Mouse (Mus musculus) heart, postnatal 36 days (tissue): ENCODE measurements at regions not wholly inside any gene's neighbourhood (a gene's known extent, or its start where the extent isn't known, plus 50 kb on each side); places are given as distances from the start of the nearest gene placed in this dataset.

ENCODE experiments used
- DNase-seq, 2 experiments: peaks; one replicate each; pipeline ENCODE4 v3.0.0; 2021 to 2022
- intact Hi-C: fragments of 180-260 bp; cut with DNase I; formaldehyde crosslinking; loops from one replicate; pipeline ENCODE4 v1.15.1; 2025

DNA sequence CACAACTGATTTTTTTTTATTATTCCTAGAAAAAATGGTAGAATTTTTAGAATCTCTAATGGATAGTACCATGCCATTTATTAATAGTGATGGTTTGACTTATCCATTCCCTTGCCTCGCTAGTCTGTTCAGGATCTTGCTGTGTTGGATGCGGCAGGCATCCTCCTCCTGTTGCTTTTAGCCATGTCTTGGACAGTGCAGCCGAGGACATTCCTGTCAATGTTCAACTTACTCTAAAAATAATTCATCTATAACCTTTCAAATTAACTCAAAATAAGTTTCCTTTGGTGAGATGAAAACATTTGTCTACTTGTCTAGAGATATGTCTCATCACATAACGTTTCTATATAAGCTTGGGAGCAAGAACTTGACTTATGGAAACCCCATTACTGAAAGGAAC is 314.2 kb upstream of the Zeb2 start:
- DNase-seq = no peak
- intact Hi-C loops = no loop called here

GRCm38 (mm10) chr2:45421774-45422173 is 304.6 kb upstream of the Zeb2 start:
- DNase-seq = no peak
- intact Hi-C loops = no loop called here

DNA sequence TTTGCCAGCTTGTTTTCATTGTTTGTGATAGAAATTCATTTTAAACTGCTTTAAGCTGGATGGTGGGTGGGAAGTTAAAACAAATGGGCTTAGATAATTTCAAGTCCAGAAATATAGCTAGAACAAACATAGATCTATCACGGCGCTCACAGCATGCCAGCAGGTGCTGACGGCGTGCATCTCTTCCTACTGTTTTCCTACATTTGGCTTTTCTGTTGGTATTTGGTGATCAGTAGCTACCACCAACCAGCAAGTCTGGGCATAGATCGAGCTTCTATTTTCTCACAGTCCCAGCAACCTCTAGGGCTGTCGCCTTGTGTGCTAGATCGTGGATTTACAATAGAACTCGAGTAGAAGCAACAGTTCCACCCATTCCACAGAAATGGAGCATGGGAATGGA is 290.9 kb upstream of the Zeb2 start:
- intact Hi-C loops = no loop called here
- no peak for DNase-seq

- DNase-seq = no peak
- intact Hi-C loops = no loop called here
Observed at GRCm38 (mm10) chr2:45389902-45390492, 272.8 kb upstream of the Zeb2 start.

- intact Hi-C loops = no loop called here
- DNase-seq = no peak
Observed at GRCm38 (mm10) chr2:45371268-45371667, 254.1 kb upstream of the Zeb2 start.

GRCm38 (mm10) chr2:45370615-45370968 is 253.4 kb upstream of the Zeb2 start:
- DNase-seq = no peak
- intact Hi-C loops = no loop called here

DNA sequence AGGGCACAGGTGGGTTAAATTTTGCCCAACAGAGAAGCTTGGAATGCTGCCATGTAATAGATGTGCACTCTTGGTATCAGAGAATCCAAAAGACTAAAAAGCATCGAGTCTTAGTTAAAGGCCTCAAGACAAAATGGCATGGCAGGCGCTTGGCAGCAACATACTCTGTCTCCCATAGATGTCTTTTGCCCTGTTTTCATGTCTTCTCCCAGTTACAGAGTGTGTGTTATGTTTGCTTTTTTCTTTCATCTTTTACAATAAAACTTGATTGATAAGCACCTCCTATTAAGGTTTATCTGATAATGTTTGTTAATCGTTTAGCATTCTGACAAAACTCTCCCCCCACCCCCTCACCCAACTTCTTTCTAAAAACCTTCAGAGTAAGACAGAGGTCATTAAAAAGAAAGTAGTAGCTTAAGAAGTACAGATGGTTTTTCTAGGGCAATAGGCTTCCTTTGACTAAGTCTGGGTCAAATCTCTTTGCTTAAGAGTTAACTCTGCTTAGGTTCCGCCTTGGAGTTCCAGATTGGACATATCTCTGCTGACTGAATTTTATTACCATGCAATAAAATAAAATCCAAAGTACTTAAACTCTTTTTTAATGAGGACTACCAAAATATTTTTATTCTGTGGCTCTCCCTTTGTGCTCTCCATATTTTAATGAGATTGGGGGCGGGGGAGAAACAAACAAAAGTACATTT is 252.9 kb upstream of the Zeb2 start:
- intact Hi-C loops = no loop called here
- DNase-seq = no peak

DNA sequence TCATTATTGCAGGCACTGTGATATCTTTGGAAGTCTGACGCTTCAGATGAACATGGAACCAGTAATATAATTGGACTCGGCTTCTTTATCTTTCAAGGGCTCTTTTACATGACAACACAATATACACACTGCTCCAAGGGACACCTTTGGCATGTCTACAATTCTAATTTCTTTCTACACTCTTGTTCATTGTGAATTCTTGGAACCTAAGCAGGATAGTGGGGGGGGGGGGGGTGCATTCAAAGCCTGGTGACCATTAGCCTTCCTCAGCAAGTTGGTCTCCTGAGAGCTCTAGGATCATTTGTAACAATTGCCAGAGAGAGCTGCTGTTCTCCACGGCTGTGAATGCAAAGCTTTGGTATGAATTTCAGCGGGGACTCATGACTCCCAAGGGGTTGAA is 252.2 kb upstream of the Zeb2 start:
- no peak for DNase-seq
- intact Hi-C loops = no loop called here

DNA sequence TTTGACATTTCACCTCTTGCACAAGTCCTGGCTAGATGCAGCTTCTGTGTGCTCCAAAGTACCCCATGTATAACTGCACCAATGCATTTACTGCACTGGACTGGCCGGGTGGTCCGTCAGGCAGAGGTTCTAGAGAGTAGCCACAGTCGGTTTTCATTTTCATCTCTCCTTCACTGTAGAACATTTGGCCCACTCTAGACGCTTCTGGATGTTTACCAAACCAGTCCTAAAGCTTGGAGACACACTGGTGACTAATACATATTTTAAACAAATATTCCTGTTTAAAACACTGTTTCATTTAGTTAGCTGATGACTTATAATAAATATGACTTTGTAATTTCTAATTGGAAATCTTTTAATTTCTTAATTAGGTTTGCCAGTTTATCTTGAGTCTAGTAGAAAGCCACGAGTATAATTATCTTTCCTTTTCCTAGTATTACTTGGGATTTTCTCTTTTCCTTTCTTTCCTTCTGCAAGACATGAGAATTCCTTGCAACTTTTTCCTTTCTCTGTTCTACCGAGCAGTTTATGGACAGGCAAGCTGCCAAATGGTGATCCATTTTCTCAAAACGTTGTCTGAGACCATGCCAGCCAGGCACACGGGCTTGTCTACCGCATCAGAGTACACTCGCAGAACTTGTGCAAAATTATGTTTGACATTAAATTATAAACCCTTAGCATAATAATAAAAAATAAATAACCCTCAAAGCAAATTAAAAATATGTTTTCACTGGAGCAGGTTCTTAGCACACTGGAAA is 250.4 kb upstream of the Zeb2 start:
- no peak for DNase-seq
- intact Hi-C loops = no loop called here

DNA sequence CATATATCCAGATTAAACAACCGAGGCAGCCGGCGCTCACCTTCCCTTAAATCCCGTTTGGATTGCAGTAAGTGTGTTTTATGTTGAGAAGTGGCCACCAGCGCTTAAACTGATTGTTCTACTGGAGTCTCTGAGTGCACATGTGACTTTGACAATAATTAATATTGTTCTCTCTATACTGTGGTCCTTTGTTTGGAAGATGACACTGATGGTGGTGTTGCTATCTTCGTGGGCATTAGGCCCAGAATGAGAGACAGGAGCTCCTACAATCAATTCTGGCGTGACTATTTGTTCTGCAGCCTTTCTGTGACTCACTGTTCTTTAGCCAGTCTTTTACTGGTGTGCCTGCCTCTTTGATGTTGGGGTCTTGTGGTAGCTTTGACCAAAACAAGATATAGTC is 240.1 kb upstream of the Zeb2 start:
- intact Hi-C loops = no loop called here
- no peak for DNase-seq

DNA sequence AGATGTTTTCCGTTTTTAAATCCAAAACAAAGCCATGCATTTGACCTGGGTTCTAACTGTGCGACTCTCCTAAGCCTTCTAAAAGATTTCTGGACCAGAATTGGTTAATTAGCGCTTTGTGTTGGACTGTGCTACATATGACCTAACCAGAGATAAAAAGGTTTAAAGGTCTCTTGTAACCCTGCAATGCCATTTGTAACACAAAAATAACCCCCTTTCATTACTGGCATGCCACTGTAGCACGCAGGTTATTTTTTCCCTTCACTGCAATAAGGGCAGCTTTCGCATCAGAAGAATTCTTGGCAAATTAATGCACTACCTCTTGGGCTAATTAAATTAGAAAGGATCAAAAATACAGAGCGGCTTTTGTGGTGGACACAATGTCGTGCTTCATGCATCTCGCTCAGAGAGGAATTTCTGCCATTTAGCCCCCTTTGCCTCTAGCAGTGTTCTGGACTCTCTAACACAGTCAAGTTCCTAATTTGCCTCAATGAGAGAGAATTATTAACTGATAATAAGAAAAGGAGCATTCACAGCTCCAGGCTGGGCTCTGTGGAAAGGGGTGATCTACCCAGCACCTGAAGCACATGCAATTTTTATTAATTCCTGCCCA is 239.5 kb upstream of the Zeb2 start:
- intact Hi-C loops = no loop called here
- DNase-seq = no peak

DNA sequence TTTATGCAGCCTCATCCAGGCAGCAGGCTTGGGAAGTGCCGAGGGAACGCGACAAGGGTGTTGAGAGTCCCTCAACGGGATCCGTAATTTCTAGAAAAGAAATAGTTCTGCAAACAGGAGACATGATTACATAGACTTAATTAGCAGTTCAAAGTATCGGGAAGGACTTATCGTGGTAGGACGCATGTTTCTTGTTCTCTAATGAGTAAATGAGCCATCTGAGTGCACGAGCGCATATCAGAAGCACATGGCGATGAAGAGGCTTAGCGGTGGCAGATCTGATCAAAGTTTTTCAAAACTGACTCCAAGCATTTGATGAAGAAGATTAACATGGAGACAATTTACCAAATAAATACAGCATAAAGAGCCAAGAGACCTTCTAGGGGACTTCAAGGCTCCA is 238.8 kb upstream of the Zeb2 start:
- intact Hi-C loops = no loop called here

DNA sequence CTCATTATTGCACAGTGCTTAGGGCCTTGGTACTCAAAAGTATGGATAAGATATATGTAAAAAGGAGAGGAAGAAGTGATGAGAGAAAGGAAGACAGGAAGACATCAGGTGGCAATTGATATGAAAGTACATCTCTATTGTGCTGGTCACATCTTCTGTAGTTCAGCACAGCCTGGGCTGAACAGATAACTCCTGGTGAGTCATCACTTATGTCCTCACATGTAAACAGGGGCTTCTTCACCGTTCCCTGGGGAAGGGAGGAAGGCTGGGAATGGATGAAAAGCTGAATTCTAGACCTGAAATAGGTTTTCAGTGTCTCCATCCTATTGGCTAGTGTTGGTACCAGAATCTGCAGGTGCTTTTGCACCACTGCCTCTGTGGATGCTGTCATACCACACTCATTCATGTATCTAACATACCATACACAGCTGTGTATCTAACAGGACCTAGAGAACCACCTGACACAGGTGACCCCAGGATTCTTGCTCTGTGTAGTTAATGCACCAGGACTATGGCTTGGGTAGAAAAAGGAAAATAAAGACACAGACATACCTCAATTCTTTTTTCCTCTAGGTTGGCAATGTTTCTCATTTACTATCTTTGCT is 234.4 kb upstream of the Zeb2 start:
- DNase-seq = no peak
- intact Hi-C loops = no loop called here

More for the DNA sequence above, 238.8 kb upstream of the Zeb2 start:
- no peak for DNase-seq

GRCm38 (mm10) chr2:45346358-45346757 is 229.2 kb upstream of the Zeb2 start:
- intact Hi-C loops = no loop called here

DNA sequence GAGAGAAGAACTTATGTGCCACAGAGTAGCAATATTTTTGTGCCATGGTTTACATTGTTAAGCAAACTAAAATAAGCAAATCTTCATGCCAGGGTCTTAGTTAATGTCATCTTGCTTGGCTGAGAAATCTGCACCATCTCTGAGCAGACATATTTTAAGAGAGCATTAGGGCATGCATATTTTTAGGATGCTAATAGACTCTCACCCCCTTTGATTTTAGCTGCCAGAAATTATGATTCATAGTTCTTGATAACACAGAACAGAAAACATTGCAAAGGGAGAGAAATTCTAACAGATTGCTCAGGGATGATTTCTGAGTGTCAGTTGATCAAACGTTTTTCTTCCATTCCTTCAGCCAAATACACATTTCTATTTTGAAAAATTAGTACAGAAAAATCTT is 222.7 kb upstream of the Zeb2 start:
- intact Hi-C loops = no loop called here
- no peak for DNase-seq

More at GRCm38 (mm10) chr2:45346358-45346757, 229.2 kb upstream of the Zeb2 start:
- DNase-seq = no peak

DNA sequence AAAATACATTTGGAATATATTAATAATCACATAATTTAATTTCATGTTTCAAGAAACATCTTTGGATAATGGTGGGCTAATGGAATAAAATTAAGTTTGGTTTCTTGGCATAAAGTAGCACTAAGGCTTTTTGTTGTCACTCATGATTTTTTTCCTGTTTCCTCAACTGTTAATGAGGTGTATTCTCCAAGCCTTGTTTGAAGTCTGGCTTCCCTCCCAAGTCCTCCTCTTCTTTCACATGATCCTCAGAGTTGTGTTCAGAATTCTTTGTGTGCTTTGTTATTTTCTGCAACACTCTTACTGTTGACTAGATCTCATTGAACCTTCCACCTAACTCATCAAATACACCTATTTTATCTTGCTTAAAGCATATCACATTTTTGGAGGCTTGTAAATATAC is 221.6 kb upstream of the Zeb2 start:
- DNase-seq = no peak
- intact Hi-C loops = no loop called here

GRCm38 (mm10) chr2:45316945-45317565 is 199.9 kb upstream of the Zeb2 start:
- DNase-seq = peak; percentile 2 to 3
- intact Hi-C loops = no loop called here

DNA sequence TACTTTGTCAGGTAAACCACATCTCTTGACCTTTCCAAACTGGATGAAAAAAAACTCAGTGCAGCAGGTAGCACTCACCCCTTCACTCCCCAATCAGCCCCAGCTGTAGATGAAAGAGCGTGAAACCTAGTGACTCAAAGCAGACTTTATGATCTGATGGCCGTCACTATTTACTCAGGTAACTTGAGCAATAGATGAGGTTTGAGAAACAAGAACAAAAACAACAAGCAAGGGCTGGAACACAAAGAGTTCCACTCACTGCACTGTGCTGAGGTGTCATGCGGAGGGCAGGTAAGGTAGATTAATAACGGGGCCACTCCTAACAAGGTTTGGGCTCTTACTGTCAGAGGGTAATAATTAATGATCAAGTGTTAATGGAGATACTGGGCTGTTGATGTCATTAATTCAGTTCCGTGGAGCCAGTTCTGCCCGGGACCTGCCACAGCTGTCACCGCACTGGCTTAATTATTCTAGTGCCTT is 170.4 kb upstream of the Zeb2 start:
- intact Hi-C loops = no loop called here
- no peak for DNase-seq

DNA sequence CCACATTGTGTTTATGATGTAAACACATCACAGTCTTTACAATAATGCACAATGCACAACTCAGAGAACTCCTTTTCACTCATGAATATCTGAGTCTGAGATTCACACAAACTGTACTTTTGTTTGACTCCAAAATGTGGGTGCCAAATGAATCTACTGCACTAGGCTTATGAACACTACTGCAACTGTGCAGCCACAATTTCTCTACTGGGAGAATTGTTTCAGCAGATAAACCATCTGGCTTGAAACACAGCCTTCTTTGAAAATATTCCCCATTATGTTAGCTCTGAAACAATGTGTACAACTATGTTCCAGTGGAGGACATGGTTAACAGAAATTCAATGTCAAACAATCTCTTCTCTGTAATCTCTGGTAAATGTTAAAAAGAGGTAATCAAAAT is 166.6 kb upstream of the Zeb2 start:
- no peak for DNase-seq
- intact Hi-C loops = loop anchor here (5.0 kb wide), 1 partner anchor 42 kb away; no protein-coding TSS in a partner anchor

DNA sequence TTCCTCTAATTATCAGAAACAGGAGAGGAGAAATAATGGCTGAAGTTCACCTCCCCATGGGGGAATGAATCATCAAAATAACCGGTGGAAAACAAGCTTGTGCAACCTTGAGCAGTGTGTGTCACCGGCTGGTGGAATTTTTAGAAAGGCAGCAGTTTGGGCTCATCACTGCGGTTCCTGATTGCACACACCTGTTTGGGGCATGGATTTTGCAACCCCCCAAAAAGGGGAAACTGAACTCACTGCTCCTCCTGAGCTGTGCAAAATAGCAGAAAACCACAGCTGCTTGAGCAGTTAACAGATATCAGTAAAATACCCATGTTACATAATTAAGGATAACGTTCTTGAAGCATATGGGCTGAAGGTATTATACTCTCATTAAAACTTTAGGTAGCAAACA is 162.3 kb upstream of the Zeb2 start:
- intact Hi-C loops = no loop called here
- DNase-seq = no peak

DNA sequence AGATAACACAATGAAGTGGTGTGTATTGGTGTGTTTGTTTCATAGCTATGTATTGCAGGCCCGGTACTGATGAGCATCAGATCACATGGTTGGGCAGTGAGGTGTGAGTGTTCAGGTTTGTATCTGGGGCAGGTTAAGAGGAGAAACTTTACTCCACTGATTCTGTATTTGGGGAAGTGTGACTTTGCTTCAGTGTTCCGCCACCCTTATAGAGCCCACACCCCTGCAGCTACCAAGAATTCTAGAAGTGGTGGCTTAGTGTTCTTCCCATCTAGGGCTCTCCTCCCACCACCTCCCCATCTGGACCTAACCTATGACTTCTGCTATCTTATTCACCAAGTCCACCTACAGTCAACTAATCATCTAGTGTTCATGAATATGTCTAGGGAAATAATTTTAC is 160.4 kb upstream of the Zeb2 start:
- intact Hi-C loops = no loop called here
- DNase-seq = no peak
